In the genomic region with DNA sequence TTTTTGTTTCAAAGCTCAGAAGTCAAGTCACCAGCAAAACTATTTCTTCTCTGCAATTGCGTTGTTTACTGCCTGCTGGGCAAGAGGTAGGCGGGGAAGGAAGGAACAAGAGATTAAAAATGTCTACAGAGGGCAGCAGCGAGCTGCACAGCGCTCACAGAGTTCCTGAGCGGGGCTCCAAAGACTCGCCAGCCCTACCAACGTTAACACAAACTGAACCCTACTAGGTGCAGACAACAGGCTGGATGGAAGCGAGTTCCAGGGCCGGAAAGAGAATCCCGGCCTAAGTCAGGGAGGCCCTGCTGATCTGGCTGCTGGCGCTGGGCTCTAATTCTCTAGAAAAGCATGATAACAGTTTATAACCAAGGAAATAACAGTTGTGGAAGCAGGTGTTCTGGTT, we compare ENCODE assay signal across 8 mouse cellular contexts. TPM values are rescaled to one million over a fixed set of nuclear protein-coding genes. Genes with fewer than 3 reads are reported as not detected.
DNase-seq lines count a peak whose midpoint lies in the region; ATAC-seq and TF ChIP-seq lines count a peak whose summit lies in the region.

No protein-coding gene starts in this region.

- H3ac ChIP-seq in myocyte (ENCODE audit: control insufficient read depth, insufficient read length): no peak overlapping the region

- no peaks in the 10 kb centered on the region for H3K27me3 ChIP-seq in embryonic facial prominence, embryonic 14.5 days (replicated peaks; ENCODE audit: control insufficient read depth, insufficient read depth, low read length)
- H3K27me3 ChIP-seq in heart, embryonic 13.5 days (replicated peaks): peaks cover 45% of the 10 kb centered on the region
- no peaks in the 10 kb centered on the region for H3K27me3 ChIP-seq in kidney, embryonic 16.5 days (ENCODE audit: insufficient read depth, low read length)
- H3K27me3 ChIP-seq in liver, embryonic 11.5 days (replicated peaks; ENCODE audit: control insufficient read depth, insufficient read depth, low read length): peaks cover 20% of the 10 kb centered on the region
- no peaks in the 10 kb centered on the region for H3K27me3 ChIP-seq in myocyte (ENCODE audit: control insufficient read depth, insufficient read depth, insufficient read length)
- H3K27me3 ChIP-seq in stomach, embryonic 16.5 days (ENCODE audit: control insufficient read depth, insufficient read depth, low read length): no peaks in the 10 kb centered on the region

- H3K4me2 ChIP-seq in embryonic facial prominence, embryonic 14.5 days (ENCODE audit: low read depth, low read length): peak overlapping the region; percentile 90
- peak overlapping the region; percentile 77 for H3K4me2 ChIP-seq in heart, embryonic 13.5 days
- peak overlapping the region; percentile 92 for H3K4me2 ChIP-seq in kidney, embryonic 16.5 days (replicated peaks; ENCODE audit: low read depth, low read length)
- peak overlapping the region; percentile 80 for H3K4me2 ChIP-seq in liver, embryonic 11.5 days
- peak overlapping the region; percentile 96 for H3K4me2 ChIP-seq in myocyte (ENCODE audit: low read depth)
- peak overlapping the region; percentile 65 for H3K4me2 ChIP-seq in stomach, embryonic 16.5 days (ENCODE audit: low read depth, low read length)

- peak; percentile 56 for ATAC-seq in embryonic facial prominence, embryonic 14.5 days (ENCODE audit: low read depth)
- no peak for ATAC-seq in heart, embryonic 13.5 days (ENCODE audit: extremely low read depth, insufficient number of reproducible peaks, low FRiP score, low TSS enrichment)
- peak; percentile 44; the same call in 1 of the 2 replicates for ATAC-seq in kidney, embryonic 16.5 days (ENCODE audit: low FRiP score, low TSS enrichment)
- ATAC-seq in liver, embryonic 11.5 days (replicated peaks; ENCODE audit: low FRiP score): peak; percentile 42; the same call in 1 of the 2 replicates
- ATAC-seq in stomach, embryonic 16.5 days (ENCODE audit: insufficient read depth, low FRiP score): 0 out of 2 replicates have a peak, but pooled peaks have one; percentile 26

- no peak overlapping the region for H3K27ac ChIP-seq in embryonic facial prominence, embryonic 14.5 days (replicated peaks; ENCODE audit: low read depth, low read length)
- H3K27ac ChIP-seq in heart, embryonic 13.5 days (replicated peaks): no peak overlapping the region
- no peak overlapping the region for H3K27ac ChIP-seq in kidney, embryonic 16.5 days (ENCODE audit: low read length)
- no peak overlapping the region; the same call in 1 of the 2 replicates for H3K27ac ChIP-seq in liver, embryonic 11.5 days (ENCODE audit: low read depth, low read length)
- H3K27ac ChIP-seq in stomach, embryonic 16.5 days (ENCODE audit: low read length): no peak overlapping the region

- peak; percentile 87 for DNase-seq in A20 (ENCODE audit: low read depth, low spot score)
- DNase-seq in adrenal gland, postnatal 36 days: peak; percentile 74 to 84
- peak; percentile 86 for DNase-seq in embryonic facial prominence, embryonic 14.5 days (ENCODE audit: low spot score)
- no peak for DNase-seq in liver, embryonic 11.5 days (ENCODE audit: low spot score)

- no peak overlapping the region for H3K4me3 ChIP-seq in embryonic facial prominence, embryonic 14.5 days (ENCODE audit: low read depth, low read length)
- peak overlapping the region; percentile 90 for H3K4me3 ChIP-seq in heart, embryonic 13.5 days
- peak overlapping the region; percentile 8; the same call in 1 of the 2 replicates for H3K4me3 ChIP-seq in kidney, embryonic 16.5 days (ENCODE audit: low read length)
- H3K4me3 ChIP-seq in liver, embryonic 11.5 days (ENCODE audit: low read depth, low read length): 0 out of 2 replicates have a peak overlapping the region, but pooled peaks have one; percentile 22
- H3K4me3 ChIP-seq in myocyte: peak overlapping the region; percentile 26
- H3K4me3 ChIP-seq in stomach, embryonic 16.5 days (replicated peaks; ENCODE audit: low read length): no peak overlapping the region; the same call in 1 of the 2 replicates

- 1% methylated on average over 11 of the region's 11 CpGs for WGBS in embryonic facial prominence, embryonic 14.5 days
- 2% methylated on average over 11 of the region's 11 CpGs for WGBS in heart, embryonic 13.5 days
- 2% methylated on average over 11 of the region's 11 CpGs for WGBS in kidney, embryonic 16.5 days
- under 1% methylated on average over 11 of the region's 11 CpGs for WGBS in liver, embryonic 11.5 days
- WGBS in stomach, embryonic 16.5 days: under 1% methylated on average over 11 of the region's 11 CpGs

- H3K79me2 ChIP-seq in myocyte (ENCODE audit: control insufficient read depth, insufficient read depth): peaks cover 29% of the 10 kb centered on the region

- TF ChIP-seq POLR2A in myocyte (IDR thresholded peaks at IDR 0.05; ENCODE audit: insufficient read length, low read depth): no peak

- no peak overlapping the region for H3K9ac ChIP-seq in embryonic facial prominence, embryonic 14.5 days (ENCODE audit: low read depth, low read length)
- H3K9ac ChIP-seq in heart, embryonic 13.5 days: no peak overlapping the region
- H3K9ac ChIP-seq in kidney, embryonic 16.5 days (replicated peaks; ENCODE audit: low read length): no peak overlapping the region
- no peak overlapping the region for H3K9ac ChIP-seq in liver, embryonic 11.5 days (ENCODE audit: low read depth, low read length)
- H3K9ac ChIP-seq in stomach, embryonic 16.5 days (ENCODE audit: low read length): no peak overlapping the region; the same call in 1 of the 2 replicates

- H3K4me1 ChIP-seq in embryonic facial prominence, embryonic 14.5 days (ENCODE audit: control insufficient read depth, insufficient read depth, low read length): peaks cover 26% of the 10 kb centered on the region
- peaks cover 58% of the 10 kb centered on the region for H3K4me1 ChIP-seq in heart, embryonic 13.5 days
- H3K4me1 ChIP-seq in kidney, embryonic 16.5 days (ENCODE audit: insufficient read depth, low read length): peaks cover 47% of the 10 kb centered on the region
- peaks cover 44% of the 10 kb centered on the region for H3K4me1 ChIP-seq in liver, embryonic 11.5 days (replicated peaks; ENCODE audit: control insufficient read depth, insufficient read depth, low read length)
- peaks cover 36% of the 10 kb centered on the region for H3K4me1 ChIP-seq in stomach, embryonic 16.5 days (ENCODE audit: control insufficient read depth, insufficient read depth, low read length)

- H3K9me3 ChIP-seq in embryonic facial prominence, embryonic 14.5 days (ENCODE audit: control insufficient read depth, low read length): no peaks in the 10 kb centered on the region
- H3K9me3 ChIP-seq in heart, embryonic 13.5 days: no peaks in the 10 kb centered on the region
- no peaks in the 10 kb centered on the region for H3K9me3 ChIP-seq in kidney, embryonic 16.5 days (ENCODE audit: low read length)
- no peaks in the 10 kb centered on the region for H3K9me3 ChIP-seq in liver, embryonic 11.5 days (ENCODE audit: control insufficient read depth, low read length)
- no peaks in the 10 kb centered on the region for H3K9me3 ChIP-seq in stomach, embryonic 16.5 days (replicated peaks; ENCODE audit: control insufficient read depth, low read length)

- H3K36me3 ChIP-seq in embryonic facial prominence, embryonic 14.5 days (ENCODE audit: control insufficient read depth, insufficient read depth, low read length): 0 out of 2 replicates have a peak, but pooled peaks cover 2% of the 10 kb centered on the region
- no peaks in the 10 kb centered on the region for H3K36me3 ChIP-seq in heart, embryonic 13.5 days
- no peaks in the 10 kb centered on the region for H3K36me3 ChIP-seq in kidney, embryonic 16.5 days (ENCODE audit: insufficient read depth, low read length)
- no peaks in the 10 kb centered on the region for H3K36me3 ChIP-seq in liver, embryonic 11.5 days (ENCODE audit: control insufficient read depth, insufficient read depth, low read length)
- H3K36me3 ChIP-seq in myocyte (ENCODE audit: control insufficient read depth, insufficient read depth): no peaks in the 10 kb centered on the region
- no peaks in the 10 kb centered on the region for H3K36me3 ChIP-seq in stomach, embryonic 16.5 days (ENCODE audit: control insufficient read depth, insufficient read depth, low read length)

TF ChIP-seq in myocyte, 11 proteins besides CTCF, POLR2A, EP300 and RAD21 (continues in another document):
- no peak for TF ChIP-seq CEBPB (IDR thresholded peaks at IDR 0.05; ENCODE audit: insufficient read depth, poor library complexity, severe bottlenecking)
- TF ChIP-seq TCF12 (IDR thresholded peaks at IDR 0.05; ENCODE audit: insufficient read depth, poor library complexity, severe bottlenecking): no peak
- TF ChIP-seq MYOD1 (IDR thresholded peaks at IDR 0.05; ENCODE audit: control insufficient read depth in 1 of 3, insufficient read length in 2 of 3, low read depth in 2 of 3): no peak

RNA-seq across cellular contexts. Expression of gene Bcr, which starts 1.0 kb away (rescaled TPM):
- 10 to 100 TPM; 33.8 to 47.7 TPM for total RNA-seq in adrenal gland, postnatal 36 days (2021)
- polyA plus RNA-seq in embryonic facial prominence, embryonic 14.5 days (2014; fragmentation: Nextera tagmentation; extraction: Ambion mirVana): 6.7 and 8.1 TPM in 2 replicates
- polyA plus RNA-seq in heart, embryonic 13.5 days (2015; fragmentation: Nextera tagmentation; extraction: Ambion mirVana): 14.3 and 15.4 TPM in 2 replicates
- 6.8 and 8.4 TPM in 2 replicates for polyA plus RNA-seq in kidney, embryonic 16.5 days (2015; fragmentation: Nextera tagmentation; extraction: Ambion mirVana)
- 4.2 and 6.8 TPM in 2 replicates for polyA plus RNA-seq in liver, embryonic 11.5 days (2014; fragmentation: Nextera tagmentation; extraction: Ambion mirVana)
- 16.8 TPM for polyA plus RNA-seq in myocyte (2012; fragmentation: generic; extraction: Trizol)
- 7.4 and 8.8 TPM in 2 replicates for polyA plus RNA-seq in stomach, embryonic 16.5 days (2015; fragmentation: Nextera tagmentation; extraction: Ambion mirVana)

RNA-seq across cellular contexts. Expression of gene Rab36, which starts 22.5 kb away (rescaled TPM):
- 10 to 100 TPM; 11.9 to 14.9 TPM for total RNA-seq in adrenal gland, postnatal 36 days (2021)
- 6.7 and 8.7 TPM in 2 replicates for polyA plus RNA-seq in embryonic facial prominence, embryonic 14.5 days (2014; fragmentation: Nextera tagmentation; extraction: Ambion mirVana)
- polyA plus RNA-seq in heart, embryonic 13.5 days (2015; fragmentation: Nextera tagmentation; extraction: Ambion mirVana): 3.5 and 3.9 TPM in 2 replicates
- polyA plus RNA-seq in kidney, embryonic 16.5 days (2015; fragmentation: Nextera tagmentation; extraction: Ambion mirVana): 10.9 and 12.9 TPM in 2 replicates
- 6.5 and 7.8 TPM in 2 replicates for polyA plus RNA-seq in liver, embryonic 11.5 days (2014; fragmentation: Nextera tagmentation; extraction: Ambion mirVana)
- polyA plus RNA-seq in myocyte (2012; fragmentation: generic; extraction: Trizol): 0.83 TPM
- polyA plus RNA-seq in stomach, embryonic 16.5 days (2015; fragmentation: Nextera tagmentation; extraction: Ambion mirVana): 7.3 and 8.2 TPM in 2 replicates

RNA-seq across cellular contexts. Expression of gene Rsph14, which starts 27.0 kb away (rescaled TPM):
- under 1 TPM; 0.56 TPM for total RNA-seq in adrenal gland, postnatal 36 days (2021)
- polyA plus RNA-seq in embryonic facial prominence, embryonic 14.5 days (2014; fragmentation: Nextera tagmentation; extraction: Ambion mirVana): 0.39 and 2.4 TPM in 2 replicates
- not detected in 2 replicates for polyA plus RNA-seq in heart, embryonic 13.5 days (2015; fragmentation: Nextera tagmentation; extraction: Ambion mirVana)
- not detected in 2 replicates for polyA plus RNA-seq in kidney, embryonic 16.5 days (2015; fragmentation: Nextera tagmentation; extraction: Ambion mirVana)
- polyA plus RNA-seq in liver, embryonic 11.5 days (2014; fragmentation: Nextera tagmentation; extraction: Ambion mirVana): not detected in 2 replicates
- polyA plus RNA-seq in myocyte (2012; fragmentation: generic; extraction: Trizol): not detected
- polyA plus RNA-seq in stomach, embryonic 16.5 days (2015; fragmentation: Nextera tagmentation; extraction: Ambion mirVana): not detected in 2 replicates

Comparison
In these comparisons a context has a peak if more than half of its experiments do, and no peak if none do; other contexts are left out.
1. H3K4me3 ChIP-seq: peak in heart, embryonic 13.5 days (single experiment), kidney, embryonic 16.5 days (single experiment), liver, embryonic 11.5 days (single experiment) and myocyte (single experiment); none in embryonic facial prominence, embryonic 14.5 days (single experiment) and stomach, embryonic 16.5 days (single experiment).
2. Peak in every context shown above with its lines, with median percentiles within 50 percentile points of each other: H3K4me2 ChIP-seq.